Mouse (Mus musculus) testis, postnatal 14 days (tissue): ENCODE measurements at regions not wholly inside any gene's neighbourhood (a gene's known extent, or its start where the extent isn't known, plus 50 kb on each side); places are given as distances from the start of the nearest gene placed in this dataset.
A peak's percentile ranks its signal among the peaks of the same experiment; 100 is the strongest.

ENCODE experiments used
- DNase-seq: peaks from one replicate; pipeline ENCODE4 v3.0.0; 2021; ENCODE audit warnings: low spot score

- peak; percentile 9 for DNase-seq
Observed at GRCm38 (mm10) chr8:48042456-48043395, 52.0 kb upstream of the Wwc2 start.

GRCm38 (mm10) chr8:48047385-48047784 is 51.5 kb upstream of the Dctd start:
- no peak for DNase-seq
